Mouse (Mus musculus) layer of hippocampus, postnatal 25 days (tissue): ENCODE measurements around the gene Adad2. TPM values are rescaled to one million over a fixed set of nuclear protein-coding genes. Genes with fewer than 3 reads are reported as not detected.

Source experiments
- DNase-seq, 2 experiments: peaks; one replicate each; pipeline ENCODE4 v3.0.0; 2022; ENCODE audit warnings: mixed read lengths in 2 of 2, low spot score in 1 of 2; ENCODE audit errors: extremely low spot score in 1 of 2
- total RNA-seq, 2 experiments: library from RNA; stranded (reverse); gene quantifications; 2 replicates each; pipeline ENCODE4 v1.2.3; 2021

The Adad2 gene
- total RNA-seq, 2 experiments from 2014 or later: 0.39 TPM; not detected in 1

DNA sequence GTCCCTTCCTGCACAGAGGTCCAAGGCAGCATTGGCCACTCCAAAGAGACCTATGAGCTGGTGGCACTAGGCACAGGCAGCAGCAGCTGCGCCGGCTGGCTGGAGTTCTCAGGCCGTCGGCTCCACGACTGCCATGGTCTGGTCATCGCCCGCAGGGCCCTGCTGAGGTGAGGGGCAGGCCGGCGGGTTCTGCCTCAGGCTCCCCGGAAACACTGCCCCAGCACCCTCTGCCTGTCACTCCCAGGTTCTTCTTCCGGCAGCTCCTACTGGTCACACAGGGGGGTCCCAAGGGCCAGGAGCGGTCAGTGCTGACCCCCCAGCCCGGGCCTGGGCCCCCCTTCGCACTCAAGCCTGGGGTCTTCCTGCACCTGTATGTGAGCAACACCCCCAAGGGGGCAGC is 2.5 kb downstream of the Adad2 start:
- no peak for DNase-seq

DNA sequence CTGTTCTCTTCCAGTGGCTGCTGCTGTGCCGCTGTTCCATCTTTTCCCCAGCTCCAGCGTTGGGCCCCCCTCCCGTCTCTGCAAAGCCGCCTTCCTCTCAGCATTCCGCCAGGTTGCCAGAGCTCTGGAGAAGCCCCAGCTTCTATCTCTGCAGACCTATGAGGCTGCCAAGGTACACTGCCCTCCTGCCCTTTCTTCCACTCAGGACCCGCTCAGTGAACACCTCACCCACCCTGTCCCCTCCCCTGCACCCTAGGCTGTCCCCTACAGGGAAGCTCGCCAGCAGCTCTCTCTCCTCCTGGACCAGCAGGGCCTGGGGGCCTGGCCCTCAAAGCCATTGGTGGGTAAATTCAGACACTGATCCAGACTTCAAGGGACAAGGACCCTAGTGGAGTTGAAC is 3.8 kb downstream of the Adad2 start:
- no peak for DNase-seq

DNA sequence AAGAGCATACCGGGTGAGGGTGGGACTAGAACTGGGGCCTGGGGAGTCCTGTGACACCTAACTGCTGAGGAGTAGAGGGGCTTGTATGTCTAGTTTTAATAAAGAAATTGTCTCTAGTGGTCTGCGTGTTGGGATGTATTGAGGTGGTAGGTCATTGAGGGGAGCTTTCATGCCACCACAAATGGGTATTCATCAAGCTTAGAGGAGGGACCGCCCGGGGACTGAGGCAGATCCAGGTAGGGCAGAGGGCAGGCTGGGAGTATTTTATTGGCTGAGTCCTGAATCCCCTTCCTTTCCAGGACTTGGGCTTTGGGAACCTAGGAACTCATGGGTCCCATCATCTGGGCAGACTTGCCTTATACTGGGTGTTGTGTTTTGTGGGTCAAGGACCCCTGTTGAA is 4.3 kb downstream of the Adad2 start:
- no peak for DNase-seq

DNA sequence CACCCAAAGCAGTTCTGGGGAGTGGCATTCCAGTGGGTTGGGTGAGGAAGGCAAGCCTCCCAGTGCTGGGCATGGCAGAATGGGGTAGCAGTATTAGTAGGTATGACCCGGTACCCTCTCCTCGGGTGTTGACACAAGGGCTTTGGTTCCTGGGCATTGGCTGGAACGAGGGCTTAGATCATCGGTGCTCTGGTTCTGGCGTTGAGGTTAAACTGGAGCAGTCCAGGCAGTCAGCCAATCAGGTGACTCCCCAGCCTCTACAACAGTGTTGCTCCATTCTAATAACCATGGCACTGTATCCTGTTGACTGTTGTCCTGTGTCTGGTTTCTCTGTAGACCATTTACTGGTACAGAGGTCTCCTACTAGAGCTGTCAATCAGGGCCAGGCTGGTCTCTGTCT is 5.0 kb downstream of the Adad2 start:
- DNase-seq: no peak

DNA sequence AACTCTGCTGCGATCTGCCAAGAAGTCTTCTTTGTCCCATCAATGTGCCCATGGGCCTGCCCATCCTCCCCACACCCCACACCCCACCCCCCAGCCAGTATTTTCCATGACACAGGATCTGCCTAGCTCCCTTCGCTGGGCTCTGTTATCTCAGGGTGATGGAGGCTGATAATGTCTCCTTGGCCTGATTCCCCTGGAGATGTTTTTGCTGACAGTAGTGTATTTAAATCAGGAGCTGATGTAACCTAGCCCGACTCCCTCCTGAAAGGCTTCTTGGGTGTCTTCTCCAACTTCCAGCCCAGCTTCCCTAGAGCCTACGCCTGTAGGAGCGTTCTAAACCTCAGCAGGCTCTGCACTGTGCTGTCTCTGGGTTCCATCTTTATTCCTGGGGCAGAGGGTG is 6.3 kb downstream of the Adad2 start:
- DNase-seq: no peak

DNA sequence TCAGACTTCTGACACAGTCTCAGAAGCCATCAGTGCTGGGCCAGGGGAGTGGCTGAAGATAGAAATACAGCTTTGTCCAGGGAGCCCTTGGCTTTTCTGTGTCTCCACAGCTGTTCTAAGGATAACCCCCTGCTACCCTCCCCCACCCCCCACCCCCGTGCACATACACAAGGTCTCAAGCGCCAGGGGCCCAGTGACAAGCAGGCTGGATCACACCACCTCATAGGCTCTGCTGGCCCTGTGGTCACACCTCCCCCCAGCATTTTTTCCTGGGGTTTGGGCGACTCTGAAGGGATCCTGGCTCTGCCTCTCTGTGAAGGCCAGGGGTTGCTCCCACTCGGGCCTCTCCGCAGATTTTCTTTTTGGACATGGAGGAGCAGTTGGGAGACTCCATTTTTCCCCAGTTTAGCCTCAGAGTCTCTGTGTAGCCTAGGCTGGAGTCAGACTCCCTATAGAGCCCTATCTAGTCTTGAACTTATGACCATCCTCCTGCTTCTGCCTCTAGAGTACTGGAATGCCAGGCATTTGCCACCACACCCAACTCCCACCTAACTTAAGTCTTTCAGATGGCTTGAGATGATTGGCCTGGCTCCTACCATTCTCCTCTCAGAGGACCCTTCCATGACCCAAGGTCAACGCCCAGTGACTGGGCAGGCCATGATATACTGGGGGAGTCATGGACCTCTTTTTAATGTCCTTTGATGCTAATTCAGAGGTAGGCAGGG is 7.7 kb downstream of the Adad2 start:
- no peak for DNase-seq

DNA sequence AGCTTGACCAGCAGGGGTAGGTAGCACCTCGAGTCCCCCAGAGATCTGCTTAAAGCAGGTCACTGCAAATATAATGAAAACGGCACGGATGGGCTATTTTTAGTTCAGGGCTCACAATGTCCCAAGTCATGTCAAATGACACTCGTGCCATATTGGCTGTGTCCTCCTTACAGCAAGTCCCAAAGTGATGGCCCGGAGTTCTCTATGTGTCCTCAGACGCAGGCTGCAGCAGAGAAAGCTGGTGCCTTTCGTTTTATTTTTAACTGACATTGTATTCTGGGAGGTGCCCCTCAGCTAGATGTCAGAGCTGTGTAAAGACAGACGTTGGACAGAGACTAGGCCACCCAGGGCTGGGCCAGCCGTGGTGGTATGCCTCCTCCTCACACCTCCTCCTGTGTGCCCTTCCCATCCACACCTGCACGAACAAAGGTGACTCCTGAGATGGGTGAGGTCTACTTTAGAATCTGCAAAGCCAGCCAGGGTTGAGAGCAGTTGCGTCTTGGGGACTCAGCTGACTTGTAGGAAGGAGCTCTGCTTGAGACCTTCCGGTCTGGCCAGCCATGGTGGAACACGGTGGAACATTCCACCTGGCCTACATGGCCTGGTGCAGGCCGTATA is 8.4 kb downstream of the Adad2 start:
- DNase-seq: no peak

DNA sequence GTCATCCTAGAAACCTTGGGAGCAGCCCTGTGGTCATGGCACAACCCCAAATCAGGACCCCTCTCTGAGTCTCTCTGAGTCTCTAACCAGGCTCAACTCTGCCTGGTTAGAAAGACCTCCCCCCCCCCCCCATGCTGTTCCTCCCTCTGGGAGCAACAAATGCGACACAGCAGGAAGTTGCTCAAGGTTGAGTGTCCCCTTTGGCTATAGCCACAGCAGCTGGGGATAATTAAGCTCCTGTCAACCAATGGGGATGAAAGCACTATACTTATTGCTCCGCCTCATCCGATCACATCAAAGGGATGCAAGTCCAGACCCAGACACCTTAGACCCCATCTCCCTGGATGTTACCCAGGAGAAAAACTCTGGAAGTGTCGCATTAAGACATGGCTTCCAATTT is 10.0 kb downstream of the Adad2 start:
- no peak for DNase-seq

DNA sequence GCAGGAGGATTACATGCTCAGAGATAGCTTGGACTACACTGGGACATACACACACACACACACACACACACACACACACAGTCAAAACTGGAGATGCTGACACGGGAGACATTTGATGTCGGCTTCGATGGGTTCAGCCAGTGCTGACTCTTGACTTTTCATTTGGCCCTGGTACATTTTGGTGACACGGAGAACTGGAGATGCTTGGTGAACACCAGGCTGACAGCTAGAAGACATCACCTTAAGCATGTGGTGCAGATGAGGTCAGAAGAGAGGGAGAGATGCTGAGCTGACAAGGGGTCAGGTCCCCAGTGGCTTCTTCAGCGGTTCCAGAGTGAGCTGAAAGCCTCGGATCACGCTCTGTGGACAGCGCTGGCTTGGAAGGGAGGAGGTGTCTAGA is 10.5 kb downstream of the Adad2 start:
- DNase-seq: no peak

DNA sequence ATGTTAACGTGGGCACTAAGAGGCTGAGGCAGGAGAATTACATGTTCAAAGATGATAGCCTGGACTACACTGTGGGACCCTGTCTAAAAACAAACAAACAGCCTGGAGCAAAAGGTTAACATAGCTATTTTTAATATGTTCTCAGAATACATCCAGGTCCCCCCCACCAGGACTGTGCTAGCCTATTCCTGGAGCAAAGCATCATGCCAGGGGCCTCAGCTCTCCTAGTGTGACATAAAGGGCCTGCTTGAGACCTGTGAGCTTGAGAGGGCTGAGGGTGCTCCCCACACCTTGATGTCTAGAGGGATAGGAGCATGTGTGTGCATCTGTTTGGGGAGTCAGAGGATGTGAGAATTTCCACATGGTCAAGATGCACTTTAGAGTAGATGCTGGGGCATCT is 11.2 kb downstream of the Adad2 start:
- no peak for DNase-seq

DNA sequence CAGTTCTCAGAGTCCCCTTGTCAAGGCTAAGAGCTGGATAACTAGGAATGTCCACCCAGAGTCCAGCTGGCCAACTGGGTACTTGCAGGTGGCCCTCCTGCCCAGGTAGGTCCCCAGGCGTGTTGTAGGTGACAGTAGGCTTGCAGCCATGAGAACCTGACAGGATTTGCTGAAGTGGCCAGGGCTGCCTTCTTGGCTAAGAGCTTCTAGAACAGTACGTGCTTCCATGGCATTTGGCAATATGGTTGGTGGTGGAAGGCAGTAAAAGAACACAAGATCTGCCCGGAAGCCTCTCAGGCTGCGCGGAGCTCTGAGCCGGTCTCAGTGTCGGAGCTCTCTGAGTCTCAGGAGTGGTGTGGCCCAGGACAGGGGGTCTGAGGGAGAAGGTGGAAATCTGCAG is 12.4 kb downstream of the Adad2 start:
- no peak for DNase-seq

DNA sequence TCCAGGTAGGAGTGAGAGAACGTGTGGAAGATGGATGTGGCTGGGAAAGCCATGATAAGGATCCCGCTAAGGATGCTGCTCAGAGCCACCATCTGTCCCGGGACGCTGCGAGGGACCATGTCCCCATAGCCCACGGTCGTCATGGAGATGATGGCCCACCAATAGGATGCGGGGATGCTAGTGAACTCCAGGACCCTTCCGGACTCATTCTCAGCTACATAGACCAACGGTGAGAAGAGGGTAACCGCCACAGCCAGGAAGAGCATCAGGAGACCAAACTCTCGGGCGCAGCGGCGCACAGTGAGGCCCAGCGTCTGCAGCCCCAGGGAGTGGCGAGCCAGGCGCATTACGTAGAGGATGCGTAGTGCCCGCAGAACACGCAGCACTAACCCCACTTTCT is 13.2 kb downstream of the Adad2 start:
- no peak for DNase-seq

DNA sequence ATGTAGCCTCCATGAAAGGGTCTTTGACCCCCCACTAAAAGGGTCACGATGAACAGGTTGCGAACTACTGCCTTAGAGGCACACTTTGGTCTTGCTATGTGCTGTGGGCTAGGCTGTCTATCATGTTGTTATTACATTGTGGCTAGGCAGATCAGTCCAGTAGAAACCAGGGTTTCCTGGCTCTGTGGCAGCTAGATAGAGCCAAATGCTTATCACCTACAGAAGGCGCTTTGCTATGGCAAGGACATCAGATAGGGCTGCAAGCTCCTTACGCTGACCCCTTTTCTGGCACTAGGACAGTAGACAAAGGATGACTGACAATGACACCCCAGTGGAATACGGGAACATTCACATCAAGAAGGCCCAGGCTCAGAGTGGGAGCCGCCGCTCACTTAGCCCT is 14.7 kb downstream of the Adad2 start:
- DNase-seq: no peak

DNA sequence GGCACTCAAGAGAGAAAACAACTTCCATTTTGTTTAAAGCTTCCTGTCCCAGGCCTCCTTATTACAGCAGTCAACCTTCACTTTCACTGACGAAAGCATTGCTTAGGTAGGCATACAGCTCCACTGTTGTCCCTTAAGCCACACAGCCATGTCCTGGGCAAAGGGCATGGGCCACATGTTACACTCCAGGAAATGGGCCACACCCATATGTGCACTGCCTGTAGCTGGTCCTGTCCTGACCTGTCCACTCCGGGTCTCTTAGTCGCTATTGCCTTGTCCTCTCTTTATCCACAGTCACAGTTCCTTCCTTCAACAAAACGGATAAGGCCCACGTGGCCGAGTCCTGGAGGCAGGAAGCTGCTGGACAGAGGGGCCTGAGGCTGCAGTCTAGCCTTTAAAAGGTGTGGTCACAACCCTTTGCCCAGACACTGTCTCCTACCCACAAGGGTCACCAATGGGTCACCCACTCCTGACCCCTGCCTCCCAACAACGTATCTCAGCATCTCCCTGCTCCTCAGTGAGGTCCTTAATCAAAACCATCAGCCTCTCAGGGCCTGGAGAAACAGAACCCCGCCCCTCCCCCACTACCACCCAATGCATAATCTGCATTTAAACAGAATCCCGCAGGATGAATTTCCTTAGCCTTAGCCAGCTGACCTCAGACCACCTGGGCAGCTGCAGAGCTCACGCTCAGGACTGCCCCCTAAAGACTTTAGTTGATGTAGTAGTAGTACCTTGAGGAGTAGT is 15.2 kb downstream of the Adad2 start:
- no peak for DNase-seq

DNA sequence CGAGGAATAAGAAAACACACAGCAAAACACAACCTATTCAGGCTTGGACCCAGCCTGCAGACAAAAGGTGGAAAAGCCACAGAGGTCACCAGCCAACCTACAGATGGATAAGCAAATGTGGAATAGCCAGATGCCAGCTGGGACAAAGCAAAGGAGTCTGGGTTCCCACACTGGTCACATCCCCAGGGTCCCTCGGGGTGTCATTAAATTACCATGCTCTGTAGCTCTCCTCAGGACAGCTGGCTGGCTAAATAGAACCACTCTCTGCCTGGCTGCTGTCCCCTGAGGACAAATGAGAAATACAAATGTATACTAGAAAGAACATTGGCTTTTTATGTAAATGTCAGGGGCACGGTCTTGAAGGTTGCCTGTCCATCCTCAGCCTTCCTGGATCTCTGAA is 18.3 kb downstream of the Adad2 start:
- DNase-seq: no peak

DNA sequence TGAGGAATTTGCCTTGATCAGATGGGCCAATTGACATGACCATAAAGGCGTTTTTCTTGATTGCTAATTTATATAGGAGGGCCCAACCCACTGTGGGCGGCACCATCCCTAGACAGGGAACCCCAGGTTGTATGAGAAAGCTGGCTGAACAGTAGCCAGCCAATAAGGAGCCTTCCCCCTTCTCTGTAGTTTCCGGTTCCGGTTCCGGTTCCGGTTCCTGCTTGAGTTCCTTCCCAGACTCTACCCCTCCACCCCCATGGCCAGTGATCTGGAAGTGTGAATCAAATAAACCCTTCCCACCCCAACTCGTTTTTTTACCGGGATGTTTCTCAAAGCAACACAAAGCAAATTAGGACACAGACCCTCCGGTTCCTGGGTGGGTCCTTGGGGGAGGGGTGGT is 19.7 kb downstream of the Adad2 start:
- no peak for DNase-seq

DNA sequence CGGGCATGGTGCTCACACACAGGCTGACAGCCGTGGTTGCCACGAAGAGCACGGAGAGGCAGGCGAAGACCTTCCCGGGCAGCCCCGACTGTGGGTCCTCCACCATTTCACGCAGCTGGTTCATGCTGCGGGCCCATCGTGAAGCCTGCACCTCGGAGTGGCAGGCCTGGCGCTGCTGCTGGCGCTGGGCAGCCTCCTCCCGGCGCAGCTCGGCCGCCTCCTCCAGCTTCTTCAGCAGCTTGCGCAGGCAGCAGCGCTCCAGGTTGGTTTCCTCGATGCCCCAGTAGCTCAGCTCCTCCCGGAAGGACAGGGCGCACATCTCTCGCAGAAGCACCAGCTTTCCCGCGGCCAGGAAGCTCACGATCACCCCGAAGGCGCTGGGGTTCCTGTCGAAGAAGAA is 20.4 kb downstream of the Adad2 start:
- DNase-seq: no peak

DNA sequence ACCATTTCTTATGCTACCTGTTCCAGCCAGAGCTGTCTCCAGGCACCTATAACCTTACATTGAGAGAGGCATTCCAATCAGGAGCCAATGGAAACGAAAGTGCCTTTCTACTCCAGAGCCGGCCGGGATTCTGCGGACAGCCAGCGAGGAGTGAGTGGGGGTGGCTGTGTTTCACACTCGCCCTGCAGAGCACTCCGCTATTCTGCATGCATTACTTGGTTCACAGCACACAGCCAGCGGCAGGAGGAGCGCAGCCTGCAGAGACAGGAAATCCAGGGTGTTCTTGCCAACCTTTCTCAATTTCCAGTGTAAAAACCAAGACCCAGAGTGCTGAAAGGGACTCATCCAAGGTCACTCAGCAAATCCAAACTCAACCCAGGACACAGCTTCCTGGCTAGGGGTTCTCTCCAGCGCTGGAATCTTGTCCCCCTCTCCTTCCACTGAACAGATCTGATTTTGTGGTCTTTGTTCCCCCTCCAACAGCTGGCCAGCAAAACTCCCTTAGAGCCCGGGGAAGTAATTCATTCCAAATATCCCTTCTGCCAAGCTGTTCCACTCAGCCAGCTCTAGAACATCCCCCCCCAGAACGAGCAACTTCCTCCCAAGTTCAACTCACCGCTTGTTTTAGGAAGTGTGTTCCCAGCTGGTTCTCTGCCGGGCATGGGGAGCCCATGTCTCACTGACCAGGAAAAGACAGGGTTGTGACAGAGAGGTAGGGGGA is 22.2 kb downstream of the Adad2 start:
- DNase-seq: no peak

DNA sequence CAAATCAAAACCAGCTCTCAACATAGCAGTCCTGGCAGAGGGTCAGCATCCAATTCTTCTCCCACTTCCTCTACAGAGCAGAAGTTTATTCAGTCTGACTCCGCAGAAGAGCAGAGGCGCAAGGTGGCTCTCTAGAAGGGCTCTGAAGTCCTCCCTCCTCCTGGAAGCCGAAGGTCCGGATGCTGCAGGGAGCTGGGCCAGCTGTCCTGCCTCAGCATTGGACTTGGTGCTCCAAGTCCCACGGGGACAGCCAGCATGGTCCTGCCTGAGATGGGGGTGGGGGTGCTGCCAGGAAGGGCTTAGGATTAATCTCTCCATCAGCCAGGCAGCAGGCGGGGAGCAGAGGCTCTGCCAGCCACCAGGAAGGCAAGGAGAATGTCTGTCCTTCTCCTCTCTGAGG is 22.8 kb downstream of the Adad2 start, which contains the start of gene Kcng4:
Gene Kcng4 (minus strand): TSS at position 303 of the 400 bp plus-strand sequence.
- no peak for DNase-seq

DNA sequence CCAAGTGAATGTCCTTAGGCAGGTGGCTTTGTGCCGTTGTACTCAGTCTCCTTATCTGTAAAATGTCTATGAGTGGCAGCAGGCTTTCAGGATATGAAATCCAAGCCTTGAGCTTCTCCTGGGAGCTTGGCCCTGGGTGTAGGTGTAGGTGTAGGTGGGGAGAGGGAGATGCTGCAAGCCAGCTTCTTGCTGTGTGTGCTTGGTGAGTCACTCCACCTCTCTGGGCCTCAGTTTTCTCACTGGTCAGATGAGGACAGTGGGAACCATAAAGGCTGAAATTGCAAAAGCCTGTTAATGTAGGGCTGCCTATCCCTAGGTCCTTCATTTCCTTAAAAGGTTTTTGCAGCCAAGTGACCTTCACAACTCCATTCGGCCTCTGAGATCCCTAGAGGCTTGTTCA is 23.4 kb downstream of the Adad2 start:
- no peak for DNase-seq

DNA sequence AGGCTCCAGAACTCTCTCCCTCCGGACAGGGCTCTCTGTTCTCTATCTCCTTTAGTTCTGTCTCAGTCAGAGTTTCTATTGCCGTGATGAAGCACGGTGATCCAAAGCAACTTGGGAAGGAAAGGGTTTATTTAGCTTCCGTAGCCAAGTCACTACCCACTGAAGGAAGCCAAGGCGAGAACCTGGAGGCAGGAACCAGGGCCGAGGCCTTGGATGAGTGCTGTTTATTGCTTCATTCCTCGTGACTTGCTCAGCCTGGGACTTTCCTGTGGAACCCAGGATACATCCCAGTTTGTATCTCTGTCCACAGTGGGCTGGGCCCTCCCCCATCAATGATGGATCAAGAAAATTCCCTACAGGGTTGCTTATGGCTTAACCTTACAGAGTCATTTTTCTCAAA is 24.2 kb downstream of the Adad2 start:
- no peak for DNase-seq
